Mouse (Mus musculus): ENCODE results near the gene Apmap. TPM values are rescaled to one million over a fixed set of nuclear protein-coding genes. Genes with fewer than 3 reads are reported as not detected.

Gene Apmap
- polyA plus RNA-seq, 2 experiments, result 18.5 to 26.5 TPM

- Histone ChIP-seq H3K4me2 (ENCODE audit: low read depth) (no peak overlapping the region), H3K27me3 (ENCODE audit: control insufficient read depth, insufficient read depth, low read length) (no peaks in the 10 kb centered on the region), H3K4me1 (replicated peaks; ENCODE audit: control insufficient read depth in 2 of 2, insufficient read depth in 2 of 2, low read length in 1 of 2) (peaks cover 2 to 12% of the 10 kb centered on the region in 2 experiments), H3K9ac (replicated peaks) (no peak overlapping the region), H3K27ac (no peak overlapping the region), H3K9me3 (ENCODE audit: control insufficient read depth, low read length) (no peaks in the 10 kb centered on the region), H3K36me3 (replicated peaks; ENCODE audit: control insufficient read depth, insufficient read depth, low read depth) (peaks cover 15% of the 10 kb centered on the region), H3K4me3 (ENCODE audit: insufficient read depth in 1 of 2, low read depth in 2 of 2, low read length in 2 of 2) (no peak overlapping the region)
- no peak for ATAC-seq (ENCODE audit: insufficient read depth)
- TF ChIP-seq CTCF (IDR thresholded peaks at IDR 0.05; ENCODE audit: low read depth), result no peak
- TF ChIP-seq EP300 (IDR thresholded peaks at IDR 0.05; ENCODE audit: low read depth), result 0 out of 2 replicates have a peak, but pooled peaks have one; percentile 12
- no peak for DNase-seq (ENCODE audit: low read depth in 3 of 3, low spot score in 3 of 3)
- 78% methylated on average over 4 of the region's 4 CpGs for WGBS (ENCODE audit: insufficient replicate concordance)
Observed at GRCm38 (mm10) chr2:150645225-150645624, 36.9 kb upstream of the Apmap start.

GRCm38 (mm10) chr2:150643726-150644415 is 35.5 kb upstream of the Apmap start:
- Histone ChIP-seq H3K36me3 (replicated peaks; ENCODE audit: control insufficient read depth, insufficient read depth, low read depth) (peaks cover 15% of the 10 kb centered on the region), H3K4me2 (ENCODE audit: low read depth) (no peak overlapping the region), H3K27me3 (ENCODE audit: control insufficient read depth, insufficient read depth, low read length) (no peaks in the 10 kb centered on the region), H3K9me3 (ENCODE audit: control insufficient read depth, low read length) (no peaks in the 10 kb centered on the region), H3K27ac (no peak overlapping the region), H3K9ac (replicated peaks) (no peak overlapping the region), H3K4me1 (replicated peaks; ENCODE audit: control insufficient read depth in 2 of 2, insufficient read depth in 2 of 2, low read length in 1 of 2) (peaks cover 4 to 14% of the 10 kb centered on the region in 2 experiments), H3K4me3 (ENCODE audit: insufficient read depth in 1 of 2, low read depth in 2 of 2, low read length in 2 of 2) (no peak overlapping the region)
- 75% methylated on average over 8 of the region's 8 CpGs for WGBS (ENCODE audit: insufficient replicate concordance)
- DNase-seq (ENCODE audit: low read depth in 3 of 3, low spot score in 3 of 3), result no peak
- TF ChIP-seq CTCF (IDR thresholded peaks at IDR 0.05; ENCODE audit: low read depth) (no peak), EP300 (IDR thresholded peaks at IDR 0.05; ENCODE audit: low read depth) (no peak)
- ATAC-seq (ENCODE audit: insufficient read depth), result peak; percentile 57

GRCm38 (mm10) chr2:150643166-150643565 is 34.8 kb upstream of the Apmap start:
- 50% methylated on average over 1 of the region's 1 CpGs for WGBS (ENCODE audit: insufficient replicate concordance)
- Histone ChIP-seq H3K4me3 (ENCODE audit: insufficient read depth in 1 of 2, low read depth in 2 of 2, low read length in 2 of 2) (no peak overlapping the region), H3K9me3 (ENCODE audit: control insufficient read depth, low read length) (no peaks in the 10 kb centered on the region), H3K36me3 (replicated peaks; ENCODE audit: control insufficient read depth, insufficient read depth, low read depth) (peaks cover 17% of the 10 kb centered on the region), H3K27me3 (ENCODE audit: control insufficient read depth, insufficient read depth, low read length) (no peaks in the 10 kb centered on the region), H3K4me1 (replicated peaks; ENCODE audit: control insufficient read depth in 2 of 2, insufficient read depth in 2 of 2, low read length in 1 of 2) (peaks cover 11 to 16% of the 10 kb centered on the region in 2 experiments), H3K9ac (replicated peaks) (no peak overlapping the region), H3K4me2 (ENCODE audit: low read depth) (no peak overlapping the region), H3K27ac (no peak overlapping the region)
- no peak for TF ChIP-seq EP300 (IDR thresholded peaks at IDR 0.05; ENCODE audit: low read depth)
- TF ChIP-seq CTCF (IDR thresholded peaks at IDR 0.05; ENCODE audit: low read depth), result no peak
- ATAC-seq (ENCODE audit: insufficient read depth) (no peak), DNase-seq (ENCODE audit: low read depth in 3 of 3, low spot score in 3 of 3) (no peak)

- Histone ChIP-seq H3K9ac (replicated peaks) (0 out of 2 replicates have a peak overlapping the region, but pooled peaks have one; percentile 6), H3K36me3 (replicated peaks; ENCODE audit: control insufficient read depth, insufficient read depth, low read depth) (peaks cover 48% of the 10 kb centered on the region), H3K27me3 (ENCODE audit: control insufficient read depth, insufficient read depth, low read length) (no peaks in the 10 kb centered on the region), H3K9me3 (ENCODE audit: control insufficient read depth, low read length) (no peaks in the 10 kb centered on the region), H3K4me2 (ENCODE audit: low read depth) (no peak overlapping the region), H3K4me3 (ENCODE audit: insufficient read depth in 1 of 2, low read depth in 2 of 2, low read length in 2 of 2) (no peak overlapping the region), H3K27ac (peak overlapping the region; percentile 31; the same call in 1 of the 2 replicates), H3K4me1 (replicated peaks; ENCODE audit: control insufficient read depth in 2 of 2, insufficient read depth in 2 of 2, low read length in 1 of 2) (peaks cover 12 to 31% of the 10 kb centered on the region in 2 experiments)
- TF ChIP-seq CTCF (IDR thresholded peaks at IDR 0.05; ENCODE audit: low read depth) (no peak), EP300 (IDR thresholded peaks at IDR 0.05; ENCODE audit: low read depth) (no peak)
- peak in 2 of 3 experiments; percentile 7 to 31 for DNase-seq (ENCODE audit: low read depth in 3 of 3, low spot score in 3 of 3)
- WGBS (ENCODE audit: insufficient replicate concordance), result 14% methylated on average over 2 of the region's 2 CpGs
- ATAC-seq (ENCODE audit: insufficient read depth), result peak; percentile 71
Observed at GRCm38 (mm10) chr2:150638370-150638733, 30.0 kb upstream of the Apmap start.

- Histone ChIP-seq H3K27ac (no peak overlapping the region), H3K9ac (replicated peaks) (no peak overlapping the region), H3K4me3 (ENCODE audit: insufficient read depth in 1 of 2, low read depth in 2 of 2, low read length in 2 of 2) (no peak overlapping the region), H3K4me2 (ENCODE audit: low read depth) (no peak overlapping the region), H3K27me3 (ENCODE audit: control insufficient read depth, insufficient read depth, low read length) (no peaks in the 10 kb centered on the region), H3K36me3 (replicated peaks; ENCODE audit: control insufficient read depth, insufficient read depth, low read depth) (peaks cover 50% of the 10 kb centered on the region), H3K9me3 (ENCODE audit: control insufficient read depth, low read length) (no peaks in the 10 kb centered on the region), H3K4me1 (replicated peaks; ENCODE audit: control insufficient read depth in 2 of 2, insufficient read depth in 2 of 2, low read length in 1 of 2) (peaks cover 12 to 31% of the 10 kb centered on the region in 2 experiments)
- 74% methylated on average over 6 of the region's 6 CpGs for WGBS (ENCODE audit: insufficient replicate concordance)
- DNase-seq (ENCODE audit: low read depth in 3 of 3, low spot score in 3 of 3) (no peak), ATAC-seq (ENCODE audit: insufficient read depth) (no peak)
- no peak for TF ChIP-seq CTCF (IDR thresholded peaks at IDR 0.05; ENCODE audit: low read depth)
- no peak for TF ChIP-seq EP300 (IDR thresholded peaks at IDR 0.05; ENCODE audit: low read depth)
Observed at GRCm38 (mm10) chr2:150637702-150638369, 29.5 kb upstream of the Apmap start.

Data from liver, embryonic 14.5 days (tissue).